Mouse (Mus musculus) skeletal muscle tissue, postnatal 0 days (tissue): ENCODE data around the gene Pard6b. TPM values are rescaled to one million over a fixed set of nuclear protein-coding genes. Genes with fewer than 3 reads are reported as not detected.

Source experiments
- microRNA-seq, 2 experiments: library from miRNA; unstranded; fragments of <30 nt; microRNA quantifications; one replicate each; pipeline ENCODE4; 2016
- polyA plus RNA-seq: library from polyadenylated mRNA; unstranded; fragments of >200 nt; fragmentation: Nextera tagmentation; extraction: Ambion mirVana; gene quantifications from 2 replicates; pipeline ENCODE4 v1.2.1, GENCODE M21; 2015

The Pard6b gene
- 0.87 and 1.2 TPM in 2 replicates for polyA plus RNA-seq

DNA sequence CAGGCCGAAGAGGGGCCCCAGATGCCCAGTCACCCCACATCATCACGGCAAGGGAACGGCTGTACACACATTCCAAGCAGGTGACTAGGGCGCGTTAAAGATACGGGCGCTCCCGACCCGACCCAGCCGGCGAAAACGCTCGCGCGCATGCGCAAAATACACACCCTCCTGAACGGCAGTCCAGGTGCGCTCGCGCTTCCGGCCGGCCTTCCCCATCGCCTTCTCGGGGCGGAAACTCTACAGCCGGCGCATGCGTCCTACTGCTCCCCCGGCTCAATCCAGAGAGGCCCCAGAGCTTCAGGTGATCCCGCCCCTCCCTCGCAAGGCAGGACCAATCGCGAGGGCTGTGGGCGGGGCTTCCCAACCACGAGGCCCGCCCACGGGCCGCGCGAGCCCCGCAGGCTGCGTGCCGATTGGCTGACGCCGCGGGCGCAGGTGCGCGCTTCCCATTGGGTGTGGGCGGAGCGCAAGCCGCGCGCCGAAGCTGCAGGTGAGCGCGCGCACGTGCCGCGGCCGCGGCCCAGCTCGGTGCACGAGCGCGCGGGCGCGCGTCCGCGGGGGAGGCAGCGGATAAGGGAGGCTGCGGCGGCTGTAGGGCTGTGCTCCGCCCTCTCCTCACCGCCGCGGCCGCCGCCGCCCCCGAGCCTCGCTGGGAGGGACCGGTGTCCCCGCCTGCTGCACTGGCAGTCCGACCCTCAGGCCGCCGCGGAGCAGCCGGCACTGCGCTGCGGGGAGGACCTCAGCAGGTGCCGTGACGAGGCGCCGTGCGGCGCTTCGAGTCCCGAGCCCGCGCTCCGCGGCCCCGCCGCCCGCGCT, at the start of gene Pard6b:
Gene Pard6b, plus strand, starts transcription at position 574 of the 816 bp plus-strand sequence.

Small RNA genes lying within 50 kb of the gene (microRNA-seq; reads per million reads assigned to microRNA genes)
- 0 reads per million in 2 experiments for gene Gm24327

Other genes with a start within 250 kb of the Pard6b start
- 20.9 and 30.2 TPM in 2 replicates for gene Ptpn1, start 148.9 kb upstream of the Pard6b start, polyA plus RNA-seq
- gene Ripor3, start 70.4 kb upstream of the Pard6b start, polyA plus RNA-seq, result 0.99 and 1.2 TPM in 2 replicates
- 3.5 and 5.0 TPM in 2 replicates for gene Adnp, start 126.1 kb downstream of the Pard6b start, polyA plus RNA-seq
- gene Gm20716, start 149.4 kb downstream of the Pard6b start, polyA plus RNA-seq, result 4.7 and 6.6 TPM in 2 replicates
- 131 and 136 TPM in 2 replicates for gene Dpm1, start 149.6 kb downstream of the Pard6b start, polyA plus RNA-seq
- gene Mocs3, start 149.6 kb downstream of the Pard6b start, polyA plus RNA-seq, result 4.4 and 5.2 TPM in 2 replicates
- 0.09 and 0.13 TPM in 2 replicates for gene Kcng1, start 200.7 kb downstream of the Pard6b start, polyA plus RNA-seq